Mouse (Mus musculus) testis, adult 2 months (tissue): ENCODE measurements around the gene Dynlt1c.
"Not testable (repeated sequence)": the region's sequence is repeated elsewhere in the genome, so short reads cannot be mapped to it uniquely, and the experiment has no call there.

ENCODE experiments used
- CTCF ChIP-seq: fragments of 200-500 bp; IDR thresholded peaks from 2 replicates; pipeline ENCODE4 v1.5.1; 2012; ENCODE audit warnings: low read depth, mild to moderate bottlenecking, inconsistent platforms, low read length, moderate library complexity; ENCODE audit not compliant: control insufficient read depth, insufficient read depth, insufficient replicate concordance
- POLR2A ChIP-seq: fragments of 200-500 bp; IDR thresholded peaks from 2 replicates; pipeline ENCODE4 v1.6.1; 2012; ENCODE audit warnings: low read depth, mild to moderate bottlenecking, inconsistent platforms, low read length, moderate library complexity; ENCODE audit not compliant: control insufficient read depth

DNA sequence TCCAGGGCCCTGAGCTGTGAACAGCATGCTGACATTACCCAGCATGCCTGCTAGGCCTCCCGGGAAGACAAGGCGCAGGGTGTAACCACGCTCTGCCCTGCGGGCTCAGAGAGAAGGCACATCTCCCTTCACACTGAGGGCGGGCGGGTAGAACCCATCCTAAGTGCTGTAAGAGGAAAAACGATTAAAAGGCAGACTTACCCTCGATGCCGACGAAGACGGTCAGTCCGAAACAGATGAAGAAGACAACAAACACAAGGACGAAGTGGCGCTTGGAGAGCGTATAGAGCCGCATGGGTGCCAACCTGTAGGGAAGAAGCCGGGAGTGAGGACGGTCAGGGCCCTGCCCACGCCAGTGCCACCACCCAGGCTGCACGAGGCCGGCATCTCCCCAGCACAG is 38.0 kb downstream of the Dynlt1c start:
- TF ChIP-seq POLR2A, CTCF: not testable (repeated sequence)
